Mouse (Mus musculus) intestine, embryonic 14.5 days (tissue): ENCODE measurements around the gene Phlpp1. TPM values are rescaled to one million over a fixed set of nuclear protein-coding genes. Genes with fewer than 3 reads are reported as not detected.

Source experiments
- ATAC-seq: fragments of 200-750 bp; cut with Nextera tagmentation; replicated peaks from 2 replicates; pipeline ENCODE4 v1.8.0; 2017; ENCODE audit warnings: low read depth, moderate number of reproducible peaks, moderate TSS enrichment, moderate library complexity; ENCODE audit not compliant: low FRiP score, low TSS enrichment
- DNase-seq: peaks from one replicate; pipeline ENCODE4 v3.0.0-alpha.2; 2018; ENCODE audit warnings: low spot score
- H3K27ac ChIP-seq: fragments of 300-500 bp; sonication (generic); 2 replicates; pipeline ENCODE4 v1.5.1; 2014; ENCODE audit warnings: low read depth, mild to moderate bottlenecking, control low read depth
- H3K27me3 ChIP-seq: fragments of 300-500 bp; sonication (generic); replicated peaks from 2 replicates; pipeline ENCODE4 v1.6.1; 2014; ENCODE audit warnings: low read length, control low read depth; ENCODE audit not compliant: control insufficient read depth, insufficient read depth
- H3K36me3 ChIP-seq: fragments of 300-500 bp; sonication (generic); 2 replicates; pipeline ENCODE4 v1.6.1; 2014; ENCODE audit warnings: low read length, control low read depth; ENCODE audit not compliant: control insufficient read depth, insufficient read depth
- H3K4me1 ChIP-seq: fragments of 300-500 bp; sonication (generic); replicated peaks from 2 replicates; pipeline ENCODE4 v1.6.1; 2014; ENCODE audit warnings: low read length, control low read depth, mixed read lengths; ENCODE audit not compliant: control insufficient read depth, insufficient read depth
- H3K4me2 ChIP-seq: fragments of 300-500 bp; sonication (generic); 2 replicates; pipeline ENCODE4 v1.6.1; 2014; ENCODE audit warnings: low read length
- H3K4me3 ChIP-seq: fragments of 300-500 bp; sonication (generic); 2 replicates; pipeline ENCODE4 v1.5.1; 2014; ENCODE audit warnings: low read depth, low read length, control low read depth, mixed read lengths
- H3K9ac ChIP-seq: fragments of 300-500 bp; sonication (generic); 2 replicates; pipeline ENCODE4 v1.6.1; 2014; ENCODE audit warnings: mild to moderate bottlenecking, low read length
- H3K9me3 ChIP-seq: fragments of 300-500 bp; sonication (generic); 2 replicates; pipeline ENCODE4 v1.6.1; 2016; ENCODE audit warnings: low read length, control low read depth; ENCODE audit not compliant: control insufficient read depth
- WGBS: fragments of 180-500 bp; shearing (Covaris S2); extraction: QIAGEN DNeasy Blood & Tissue Kit; methylation state at CpG from one replicate; pipeline ENCODE4 v1.1.7; 2014; 5-methylcytosine and 5-hydroxymethylcytosine counted together
- polyA plus RNA-seq: library from polyadenylated mRNA; unstranded; fragments of >200 nt; fragmentation: Nextera tagmentation; extraction: Ambion mirVana; gene quantifications from 2 replicates; pipeline ENCODE4 v1.2.1, GENCODE M21; 2014

Gene Phlpp1
- polyA plus RNA-seq, 1 experiment from 2014 or later: 6.5 TPM

DNA sequence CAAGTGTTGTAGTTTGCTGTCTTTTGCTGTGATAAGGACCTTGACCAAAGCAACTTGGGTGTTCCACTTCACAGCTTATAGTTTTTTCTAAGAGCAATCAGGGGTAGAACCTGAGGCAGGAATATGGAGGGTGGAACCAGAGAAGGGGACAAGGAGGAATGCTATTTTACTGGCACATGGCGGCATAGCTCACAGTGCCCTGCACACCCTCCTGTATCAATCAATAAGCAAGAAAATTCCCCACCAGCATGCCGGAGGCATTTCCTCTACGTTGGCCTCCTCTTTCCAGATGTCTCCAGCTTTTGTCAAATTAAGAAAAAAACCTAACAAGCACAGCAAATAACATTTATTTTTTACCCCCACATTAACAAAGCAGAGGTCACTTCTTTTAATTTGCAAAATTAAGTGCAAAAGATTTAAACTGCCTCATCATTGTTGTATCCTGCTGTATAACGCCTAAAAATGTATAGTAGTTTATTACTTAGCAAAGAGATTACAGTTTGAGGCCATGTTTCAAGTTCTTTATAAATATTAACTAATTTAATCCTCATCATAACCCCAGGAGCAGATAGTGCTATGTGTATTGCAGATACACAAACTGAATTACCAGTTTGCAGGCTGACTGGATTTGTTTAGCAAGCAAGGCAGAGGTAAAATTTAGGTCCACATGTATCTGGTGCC, 13.4 kb downstream of the Phlpp1 start:
- Histone ChIP-seq H3K9me3 (no peaks in the 10 kb centered on the region), H3K4me3 (no peak overlapping the region), H3K27ac (peak overlapping the region; percentile 28; the same call in 1 of the 2 replicates), H3K36me3 (no peaks in the 10 kb centered on the region), H3K4me2 (no peak overlapping the region), H3K9ac (no peak overlapping the region), H3K27me3 (no peaks in the 10 kb centered on the region), H3K4me1 (peaks cover 15% of the 10 kb centered on the region)
- DNase-seq (no peak), ATAC-seq (no peak)
- WGBS: 48% methylated on average over 4 of the region's 4 CpGs

DNA sequence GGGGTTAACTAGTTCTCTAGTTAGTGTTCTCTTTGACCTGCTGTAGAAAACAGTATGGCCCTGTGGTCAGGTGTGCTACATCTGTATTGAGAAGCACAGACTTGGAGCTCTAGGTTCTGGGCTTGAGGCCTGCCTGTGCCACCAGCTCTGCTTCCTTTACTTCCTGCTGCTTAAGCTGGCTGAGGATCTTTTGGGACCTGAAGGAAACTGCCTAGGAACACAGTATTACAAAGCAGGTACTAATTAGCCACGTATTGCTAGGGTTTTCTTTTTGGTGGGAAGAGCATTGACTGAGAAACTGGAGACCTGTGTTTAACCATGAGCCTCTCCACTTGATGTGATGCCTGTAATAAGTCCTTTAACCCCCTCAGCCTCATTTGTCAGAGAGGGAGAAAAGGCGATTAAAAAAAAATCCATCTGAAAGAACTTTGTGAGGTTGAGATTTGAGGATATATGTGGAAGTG, 13.9 kb downstream of the Phlpp1 start:
- no peak overlapping the region for H3K27ac ChIP-seq
- no peak for ATAC-seq

GRCm38 (mm10) chr1:106186062-106186461, 14.5 kb downstream of the Phlpp1 start:
- Histone ChIP-seq H3K9ac (no peak overlapping the region), H3K27ac (no peak overlapping the region), H3K4me2 (no peak overlapping the region), H3K9me3 (no peaks in the 10 kb centered on the region), H3K4me3 (no peak overlapping the region), H3K27me3 (no peaks in the 10 kb centered on the region), H3K4me1 (peaks cover 15% of the 10 kb centered on the region), H3K36me3 (no peaks in the 10 kb centered on the region)
- ATAC-seq (no peak), DNase-seq (no peak)
- WGBS: 32% methylated on average over 2 of the region's 2 CpGs

More for the DNA sequence above, 13.9 kb downstream of the Phlpp1 start:
- 42% methylated on average over 2 of the region's 2 CpGs for WGBS
- no peak overlapping the region for H3K4me3 ChIP-seq
- H3K27me3 ChIP-seq: no peaks in the 10 kb centered on the region
- no peak overlapping the region for H3K4me2 ChIP-seq
- no peak overlapping the region for H3K9ac ChIP-seq
- H3K4me1 ChIP-seq: peaks cover 15% of the 10 kb centered on the region
- no peak for DNase-seq
- H3K36me3 ChIP-seq: no peaks in the 10 kb centered on the region
- H3K9me3 ChIP-seq: no peaks in the 10 kb centered on the region

GRCm38 (mm10) chr1:106187480-106187879, 15.9 kb downstream of the Phlpp1 start:
- ATAC-seq (no peak), DNase-seq (no peak)
- Histone ChIP-seq H3K9me3 (no peaks in the 10 kb centered on the region), H3K36me3 (no peaks in the 10 kb centered on the region), H3K9ac (no peak overlapping the region), H3K4me1 (peaks cover 15% of the 10 kb centered on the region), H3K27ac (no peak overlapping the region), H3K4me2 (no peak overlapping the region), H3K27me3 (no peaks in the 10 kb centered on the region), H3K4me3 (no peak overlapping the region)

GRCm38 (mm10) chr1:106188756-106189155, 17.2 kb downstream of the Phlpp1 start:
- H3K36me3 ChIP-seq: no peaks in the 10 kb centered on the region
- peaks cover 15% of the 10 kb centered on the region for H3K4me1 ChIP-seq
- H3K4me3 ChIP-seq: no peak overlapping the region
- DNase-seq (no peak), ATAC-seq (no peak)
- 94% methylated on average over 3 of the region's 3 CpGs for WGBS
- no peak overlapping the region for H3K27ac ChIP-seq
- H3K4me2 ChIP-seq: no peak overlapping the region
- no peaks in the 10 kb centered on the region for H3K27me3 ChIP-seq
- no peak overlapping the region for H3K9ac ChIP-seq
- no peaks in the 10 kb centered on the region for H3K9me3 ChIP-seq

GRCm38 (mm10) chr1:106189311-106189710, 17.8 kb downstream of the Phlpp1 start:
- Histone ChIP-seq H3K9me3 (no peaks in the 10 kb centered on the region), H3K4me1 (peaks cover 15% of the 10 kb centered on the region), H3K27me3 (no peaks in the 10 kb centered on the region), H3K4me2 (no peak overlapping the region), H3K9ac (no peak overlapping the region), H3K4me3 (no peak overlapping the region), H3K36me3 (no peaks in the 10 kb centered on the region), H3K27ac (no peak overlapping the region)
- DNase-seq (no peak), ATAC-seq (no peak)
- WGBS: 91% methylated on average over 5 of the region's 5 CpGs

DNA sequence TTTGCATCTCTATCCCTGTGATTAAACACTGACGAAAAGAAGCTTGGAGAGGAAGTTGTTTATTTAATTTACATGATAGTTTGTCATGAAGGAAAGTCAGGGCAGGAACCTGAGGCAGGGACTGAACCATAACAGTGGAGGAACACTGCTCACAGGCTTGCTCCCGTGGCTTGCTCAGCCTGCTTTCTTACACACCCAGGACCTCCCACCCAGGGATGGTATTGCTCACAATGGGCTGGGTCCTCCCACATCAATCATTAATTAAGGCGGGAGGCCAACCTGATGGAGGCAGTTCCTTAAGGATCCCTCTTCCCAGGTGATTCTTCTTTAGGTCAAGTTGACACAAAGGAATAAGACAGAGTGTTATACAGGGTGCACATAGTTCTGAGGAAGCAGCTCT, 19.1 kb downstream of the Phlpp1 start:
- Histone ChIP-seq H3K4me3 (no peak overlapping the region), H3K9me3 (no peaks in the 10 kb centered on the region), H3K27ac (no peak overlapping the region), H3K4me1 (peaks cover 11% of the 10 kb centered on the region), H3K27me3 (no peaks in the 10 kb centered on the region), H3K4me2 (no peak overlapping the region), H3K36me3 (no peaks in the 10 kb centered on the region), H3K9ac (no peak overlapping the region)
- DNase-seq (no peak), ATAC-seq (no peak)
- 58% methylated on average over 3 of the region's 3 CpGs for WGBS

GRCm38 (mm10) chr1:106191885-106192284, 20.3 kb downstream of the Phlpp1 start:
- ATAC-seq: no peak
- 75% methylated on average over 8 of the region's 8 CpGs for whole genome bisulfite sequencing

GRCm38 (mm10) chr1:106192864-106193470, 21.4 kb downstream of the Phlpp1 start:
- DNase-seq: no peak

More at GRCm38 (mm10) chr1:106191885-106192284, 20.3 kb downstream of the Phlpp1 start:
- Histone ChIP-seq H3K27ac (no peak overlapping the region), H3K9ac (no peak overlapping the region), H3K27me3 (no peaks in the 10 kb centered on the region), H3K4me2 (no peak overlapping the region), H3K4me1 (0 out of 2 replicates have a peak, but pooled peaks cover 4% of the 10 kb centered on the region), H3K4me3 (no peak overlapping the region), H3K36me3 (no peaks in the 10 kb centered on the region), H3K9me3 (no peaks in the 10 kb centered on the region)
- DNase-seq: no peak

More at GRCm38 (mm10) chr1:106192864-106193470, 21.4 kb downstream of the Phlpp1 start:
- Histone ChIP-seq H3K36me3 (no peaks in the 10 kb centered on the region), H3K27ac (no peak overlapping the region), H3K4me1 (no peaks in the 10 kb centered on the region), H3K27me3 (no peaks in the 10 kb centered on the region), H3K9me3 (no peaks in the 10 kb centered on the region), H3K9ac (no peak overlapping the region), H3K4me2 (no peak overlapping the region), H3K4me3 (no peak overlapping the region)
- no peak for ATAC-seq
- 48% methylated on average over 8 of the region's 8 CpGs for WGBS
